Mouse (Mus musculus) intestine, postnatal 0 days (tissue): ENCODE measurements around the gene Sema4b. TPM values are rescaled to one million over a fixed set of nuclear protein-coding genes. Genes with fewer than 3 reads are reported as not detected.

ENCODE experiments used
- ATAC-seq: fragments of 200-750 bp; cut with Nextera tagmentation; 2 replicates; pipeline ENCODE4 v1.8.0; 2017; ENCODE audit warnings: mild to moderate bottlenecking, moderate TSS enrichment, moderate library complexity
- H3K27ac ChIP-seq: fragments of 300-500 bp; sonication (generic); 2 replicates; pipeline ENCODE4 v1.5.1; 2014; ENCODE audit warnings: mild to moderate bottlenecking, low read depth, low read length, moderate library complexity
- H3K27me3 ChIP-seq: fragments of 300-500 bp; sonication (generic); replicated peaks from 2 replicates; pipeline ENCODE4 v1.6.1; 2014; ENCODE audit warnings: low read length, mixed read lengths; ENCODE audit not compliant: control insufficient read depth, insufficient read depth
- H3K36me3 ChIP-seq: fragments of 300-500 bp; sonication (generic); 2 replicates; pipeline ENCODE4 v1.6.1; 2014; ENCODE audit warnings: mild to moderate bottlenecking, moderate library complexity; ENCODE audit not compliant: control insufficient read depth, insufficient read depth
- H3K4me1 ChIP-seq: fragments of 300-500 bp; sonication (generic); replicated peaks from 2 replicates; pipeline ENCODE4 v1.6.1; 2014; ENCODE audit warnings: antibody characterized with exemption, low read length, mixed read lengths; ENCODE audit not compliant: control insufficient read depth, insufficient read depth
- H3K4me2 ChIP-seq: fragments of 300-500 bp; sonication (generic); replicated peaks from 2 replicates; pipeline ENCODE4 v1.6.1; 2014; ENCODE audit warnings: low read depth, mild to moderate bottlenecking, moderate library complexity
- H3K4me3 ChIP-seq: fragments of 300-500 bp; sonication (generic); 2 replicates; pipeline ENCODE4 v1.5.1; 2014; ENCODE audit warnings: low read depth, low read length
- H3K9ac ChIP-seq: fragments of 300-500 bp; sonication (generic); 2 replicates; pipeline ENCODE4 v1.6.1; 2014; ENCODE audit warnings: mild to moderate bottlenecking, low read depth, low read length
- H3K9me3 ChIP-seq: fragments of 300-500 bp; sonication (generic); 2 replicates; pipeline ENCODE4 v1.6.1; 2016; ENCODE audit warnings: mixed run types; ENCODE audit not compliant: control insufficient read depth
- CTCF ChIP-seq: sonication (generic); IDR thresholded peaks from 2 replicates; pipeline ENCODE4 v1.5.1; 2016; ENCODE audit warnings: low read depth, mild to moderate bottlenecking, control low read depth, antibody characterized with exemption, moderate library complexity
- WGBS: fragments of 180-500 bp; shearing (Covaris S2); extraction: QIAGEN DNeasy Blood & Tissue Kit; methylation state at CpG from one replicate; pipeline ENCODE4 v1.1.7; 2014; 5-methylcytosine and 5-hydroxymethylcytosine counted together
- polyA plus RNA-seq: library from polyadenylated mRNA; unstranded; fragments of >200 nt; fragmentation: Nextera tagmentation; extraction: Ambion mirVana; gene quantifications from 2 replicates; pipeline ENCODE4 v1.2.1, GENCODE M21; 2015

The Sema4b gene
- polyA plus RNA-seq, 1 experiment from 2014 or later = 23.1 TPM

GRCm38 (mm10) chr7:80172069-80172956 is 14.3 kb upstream of the Sema4b start:
- H3K4me1 ChIP-seq = peaks cover 10% of the 10 kb centered on the region; the same call in 1 of the 2 replicates
- TF ChIP-seq CTCF = no peak
- no peak overlapping the region for H3K4me3 ChIP-seq
- peak overlapping the region; percentile 73 for H3K27ac ChIP-seq
- no peaks in the 10 kb centered on the region for H3K9me3 ChIP-seq
- 42% methylated on average over 8 of the region's 8 CpGs for WGBS
- 0 out of 2 replicates have a peak overlapping the region, but pooled peaks have one; percentile 13 for H3K4me2 ChIP-seq
- peak; percentile 86 for ATAC-seq
- 0 out of 2 replicates have a peak overlapping the region, but pooled peaks have one; percentile 31 for H3K9ac ChIP-seq
- H3K36me3 ChIP-seq = no peaks in the 10 kb centered on the region
- H3K27me3 ChIP-seq = no peaks in the 10 kb centered on the region

GRCm38 (mm10) chr7:80176159-80176558 is 10.5 kb upstream of the Sema4b start:
- Histone ChIP-seq H3K36me3 (no peaks in the 10 kb centered on the region), H3K27me3 (no peaks in the 10 kb centered on the region), H3K9ac (no peak overlapping the region), H3K4me3 (no peak overlapping the region), H3K4me1 (peaks cover 10% of the 10 kb centered on the region; the same call in 1 of the 2 replicates), H3K4me2 (no peak overlapping the region), H3K9me3 (no peaks in the 10 kb centered on the region), H3K27ac (no peak overlapping the region)
- TF ChIP-seq CTCF = no peak
- no peak for ATAC-seq
- 37% methylated on average over 3 of the region's 3 CpGs for WGBS

- TF ChIP-seq CTCF = no peak
- H3K27me3 ChIP-seq = no peaks in the 10 kb centered on the region
- WGBS = 98% methylated on average over 3 of the region's 3 CpGs
- ATAC-seq = no peak
- no peak overlapping the region for H3K4me3 ChIP-seq
- H3K4me2 ChIP-seq = no peak overlapping the region
- peaks cover under 1% of the 10 kb centered on the region; the same call in 1 of the 2 replicates for H3K4me1 ChIP-seq
- H3K9ac ChIP-seq = no peak overlapping the region
- no peaks in the 10 kb centered on the region for H3K36me3 ChIP-seq
- no peak overlapping the region for H3K27ac ChIP-seq
- H3K9me3 ChIP-seq = no peaks in the 10 kb centered on the region
Measured at GRCm38 (mm10) chr7:80177438-80177837, 9.2 kb upstream of the Sema4b start.

- no peak for ATAC-seq
- WGBS = 90% methylated on average over 10 of the region's 10 CpGs
- H3K27ac ChIP-seq = no peak overlapping the region
- H3K27me3 ChIP-seq = no peaks in the 10 kb centered on the region
- H3K9ac ChIP-seq = no peak overlapping the region
- H3K4me3 ChIP-seq = no peak overlapping the region
- H3K4me1 ChIP-seq = no peaks in the 10 kb centered on the region
- H3K9me3 ChIP-seq = no peaks in the 10 kb centered on the region
- no peaks in the 10 kb centered on the region for H3K36me3 ChIP-seq
- TF ChIP-seq CTCF = no peak
- H3K4me2 ChIP-seq = no peak overlapping the region
Measured at GRCm38 (mm10) chr7:80178037-80178729, 8.5 kb upstream of the Sema4b start.

GRCm38 (mm10) chr7:80179327-80179726 is 7.3 kb upstream of the Sema4b start:
- Histone ChIP-seq H3K4me3 (no peak overlapping the region), H3K9ac (no peak overlapping the region), H3K27ac (no peak overlapping the region), H3K4me2 (no peak overlapping the region), H3K4me1 (no peaks in the 10 kb centered on the region), H3K27me3 (no peaks in the 10 kb centered on the region), H3K9me3 (no peaks in the 10 kb centered on the region), H3K36me3 (no peaks in the 10 kb centered on the region)
- 78% methylated on average over 6 of the region's 6 CpGs for WGBS
- no peak for ATAC-seq
- TF ChIP-seq CTCF = no peak

GRCm38 (mm10) chr7:80179790-80180189 is 6.9 kb upstream of the Sema4b start:
- no peak overlapping the region for H3K9ac ChIP-seq
- 87% methylated on average over 6 of the region's 6 CpGs for WGBS
- no peaks in the 10 kb centered on the region for H3K4me1 ChIP-seq
- H3K36me3 ChIP-seq = no peaks in the 10 kb centered on the region
- H3K4me2 ChIP-seq = no peak overlapping the region
- H3K27me3 ChIP-seq = no peaks in the 10 kb centered on the region
- ATAC-seq = no peak
- no peak overlapping the region for H3K27ac ChIP-seq
- H3K9me3 ChIP-seq = no peaks in the 10 kb centered on the region
- H3K4me3 ChIP-seq = no peak overlapping the region
- TF ChIP-seq CTCF = no peak
